Mouse (Mus musculus): Measurements from ENCODE around the gene Wfdc17.

DNA sequence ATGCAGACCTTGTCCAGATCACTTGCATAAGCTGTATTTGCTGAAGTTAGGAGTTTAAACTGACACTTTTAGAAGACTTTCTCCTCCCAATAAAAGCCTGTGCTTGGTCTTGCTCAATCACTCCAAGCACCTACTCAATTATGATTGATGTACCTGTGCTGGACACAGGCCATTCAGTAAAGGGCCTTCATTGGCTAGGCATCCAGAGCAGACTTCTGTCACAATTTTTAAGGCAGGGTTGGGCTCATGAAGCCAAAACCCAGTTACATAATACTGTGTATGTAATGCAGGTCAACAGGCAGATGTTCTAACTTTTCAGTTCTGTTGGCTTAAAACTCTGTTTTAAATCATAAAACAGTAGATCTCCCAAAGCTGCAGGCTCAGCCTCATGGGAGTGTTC lies 17.0 kb downstream of the Wfdc17 start:
- TF ChIP-seq POLR2A (IDR thresholded peaks at IDR 0.05; ENCODE audit: low read depth, low read length) = no peak
- TF ChIP-seq CTCF (IDR thresholded peaks at IDR 0.05; ENCODE audit: extremely low read depth, insufficient read length, insufficient replicate concordance, low read depth, low read length) = no peak
